In the genomic region with DNA sequence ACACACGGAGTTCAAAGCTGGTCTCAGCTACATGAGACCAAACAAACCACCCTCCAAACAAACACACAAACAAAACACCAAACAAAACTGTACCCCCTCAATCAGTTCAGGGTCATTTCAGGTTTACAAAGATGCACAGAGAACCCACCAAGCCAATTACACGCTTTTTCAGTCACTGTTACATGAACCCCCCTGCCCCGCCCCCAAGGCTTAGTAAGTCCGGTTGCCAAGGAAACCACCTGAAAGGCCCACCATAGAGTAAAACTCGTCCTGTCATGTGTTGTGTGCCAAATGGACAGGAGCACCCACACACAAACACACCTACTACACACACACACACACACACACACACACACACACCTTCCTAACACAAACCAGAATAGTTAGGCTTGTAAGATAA, we compare ENCODE assay signal across 21 mouse cellular contexts. TPM values are rescaled to one million over a fixed set of nuclear protein-coding genes. Genes with fewer than 3 reads are reported as not detected.
DNase-seq lines count a peak whose midpoint lies in the region; ATAC-seq and TF ChIP-seq lines count a peak whose summit lies in the region.
"Had no signal": no experiment of that assay in that cellular context is flagged by ENCODE, and none has a peak within 500 bp of the region (broad histone marks: within the 10 kb centered on the region; RNA-seq: fewer than 3 reads in every experiment).

No protein-coding gene starts in this region.

- H3K4me2 ChIP-seq in forebrain, postnatal 0 days (ENCODE audit: low read depth) = no peak overlapping the region
- H3K4me2 ChIP-seq in midbrain, embryonic 11.5 days = no peak overlapping the region
- H3K4me2 ChIP-seq in midbrain, embryonic 16.5 days (ENCODE audit: low read length) = no peak overlapping the region
- no peak overlapping the region for H3K4me2 ChIP-seq in embryonic facial prominence, embryonic 14.5 days (ENCODE audit: low read depth, low read length)
- H3K4me2 ChIP-seq in midbrain, postnatal 0 days (ENCODE audit: low read depth, low read length, poor library complexity, severe bottlenecking) = no peak overlapping the region
- H3K4me2 ChIP-seq: limb, embryonic 15.5 days had no signal

- no peak overlapping the region for H3K4me3 ChIP-seq in forebrain, embryonic 10.5 days
- no peak overlapping the region for H3K4me3 ChIP-seq in forebrain, postnatal 0 days (ENCODE audit: low read depth, low read length)
- no peak overlapping the region for H3K4me3 ChIP-seq in midbrain, embryonic 11.5 days (ENCODE audit: low read depth, low read length)
- H3K4me3 ChIP-seq in midbrain, embryonic 16.5 days (ENCODE audit: low read depth, low read length) = no peak overlapping the region
- H3K4me3 ChIP-seq in embryonic facial prominence, embryonic 14.5 days (ENCODE audit: low read depth, low read length) = no peak overlapping the region
- H3K4me3 ChIP-seq in midbrain, postnatal 0 days (ENCODE audit: low read depth, low read length) = no peak overlapping the region
- H3K4me3 ChIP-seq: limb, embryonic 15.5 days had no signal

- H3K4me1 ChIP-seq in forebrain, embryonic 10.5 days = peaks cover 33% of the 10 kb centered on the region
- no peaks in the 10 kb centered on the region for H3K4me1 ChIP-seq in forebrain, postnatal 0 days (ENCODE audit: insufficient read depth)
- peaks cover 15% of the 10 kb centered on the region for H3K4me1 ChIP-seq in midbrain, embryonic 11.5 days (ENCODE audit: control insufficient read depth, insufficient read depth, low read length)
- peaks cover 19% of the 10 kb centered on the region for H3K4me1 ChIP-seq in midbrain, embryonic 16.5 days (ENCODE audit: control insufficient read depth, insufficient read depth, low read length)
- H3K4me1 ChIP-seq in embryonic facial prominence, embryonic 14.5 days (ENCODE audit: control insufficient read depth, insufficient read depth, low read length) = peaks cover 18% of the 10 kb centered on the region; the same call in 1 of the 2 replicates
- H3K4me1 ChIP-seq in midbrain, postnatal 0 days (ENCODE audit: insufficient read depth, low read length) = no peaks in the 10 kb centered on the region; the same call in 1 of the 2 replicates

- no peaks in the 10 kb centered on the region; the same call in 1 of the 2 replicates for H3K27me3 ChIP-seq in forebrain, embryonic 10.5 days (ENCODE audit: poor library complexity, severe bottlenecking)
- H3K27me3 ChIP-seq in forebrain, postnatal 0 days (ENCODE audit: insufficient read depth, low read length) = no peaks in the 10 kb centered on the region
- no peaks in the 10 kb centered on the region for H3K27me3 ChIP-seq in midbrain, embryonic 11.5 days (ENCODE audit: control insufficient read depth, insufficient read depth, low read length)
- H3K27me3 ChIP-seq in midbrain, embryonic 16.5 days (ENCODE audit: control insufficient read depth, insufficient read depth, low read depth, low read length) = no peaks in the 10 kb centered on the region
- no peaks in the 10 kb centered on the region for H3K27me3 ChIP-seq in embryonic facial prominence, embryonic 14.5 days (replicated peaks; ENCODE audit: control insufficient read depth, insufficient read depth, low read length)
- H3K27me3 ChIP-seq in midbrain, postnatal 0 days (ENCODE audit: insufficient read depth, low read length) = no peaks in the 10 kb centered on the region
- H3K27me3 ChIP-seq: limb, embryonic 15.5 days had no signal

- DNase-seq in forebrain, embryonic 10.5 days (ENCODE audit: extremely low spot score, low spot score) = peak; percentile 35
- no peak for DNase-seq in forebrain, postnatal 0 days
- DNase-seq in midbrain, embryonic 11.5 days (ENCODE audit: low spot score, missing footprints) = no peak
- DNase-seq in embryonic facial prominence, embryonic 14.5 days (ENCODE audit: low spot score) = peak; percentile 63
- DNase-seq in midbrain, postnatal 0 days (ENCODE audit: low spot score) = peak; percentile 37
- no peak for DNase-seq in ovary, adult 18-20 months (ENCODE audit: low spot score)
- no peak for DNase-seq in adipocyte (ENCODE audit: low spot score)
- DNase-seq: adrenal gland, adult 8-10 months; cerebellum, adult 11-12 months; gastrocnemius, postnatal 25 days; heart, postnatal 14 days; kidney, adult 9 months; kidney, postnatal 36 days; lung, postnatal 10 days; right cerebral cortex, postnatal 4 days; thymus, postnatal 25 days had no signal

- WGBS in forebrain, embryonic 10.5 days = 43% methylated on average over 5 of the region's 5 CpGs
- 20% methylated on average over 5 of the region's 5 CpGs for WGBS in forebrain, postnatal 0 days
- 18% methylated on average over 5 of the region's 5 CpGs for WGBS in midbrain, embryonic 11.5 days
- 17% methylated on average over 5 of the region's 5 CpGs for WGBS in midbrain, embryonic 16.5 days
- WGBS in embryonic facial prominence, embryonic 14.5 days = 42% methylated on average over 5 of the region's 5 CpGs
- WGBS in midbrain, postnatal 0 days = 14% methylated on average over 5 of the region's 5 CpGs

- no peaks in the 10 kb centered on the region for H3K9me3 ChIP-seq in forebrain, embryonic 10.5 days
- H3K9me3 ChIP-seq in forebrain, postnatal 0 days (ENCODE audit: low read length) = no peaks in the 10 kb centered on the region
- no peaks in the 10 kb centered on the region for H3K9me3 ChIP-seq in midbrain, embryonic 11.5 days (ENCODE audit: control insufficient read depth, low read length)
- no peaks in the 10 kb centered on the region for H3K9me3 ChIP-seq in midbrain, embryonic 16.5 days (replicated peaks; ENCODE audit: control insufficient read depth, low read length, poor library complexity, severe bottlenecking)
- no peaks in the 10 kb centered on the region for H3K9me3 ChIP-seq in embryonic facial prominence, embryonic 14.5 days (ENCODE audit: control insufficient read depth, low read length)
- H3K9me3 ChIP-seq in midbrain, postnatal 0 days (ENCODE audit: low read length) = no peaks in the 10 kb centered on the region
- H3K9me3 ChIP-seq: heart, embryonic 10.5 days; limb, embryonic 15.5 days had no signal

- no peak overlapping the region for H3K27ac ChIP-seq in forebrain, embryonic 10.5 days
- no peak overlapping the region for H3K27ac ChIP-seq in forebrain, postnatal 0 days (ENCODE audit: low read depth, low read length)
- H3K27ac ChIP-seq in midbrain, embryonic 11.5 days (ENCODE audit: low read depth, low read length) = no peak overlapping the region
- H3K27ac ChIP-seq in midbrain, embryonic 16.5 days (ENCODE audit: low read length) = no peak overlapping the region
- no peak overlapping the region; the same call in 1 of the 2 replicates for H3K27ac ChIP-seq in embryonic facial prominence, embryonic 14.5 days (replicated peaks; ENCODE audit: low read depth, low read length)
- H3K27ac ChIP-seq in midbrain, postnatal 0 days (ENCODE audit: low read depth, low read length) = no peak overlapping the region
- H3K27ac ChIP-seq: limb, embryonic 15.5 days had no signal

- TF ChIP-seq CTCF in forebrain, postnatal 0 days (IDR thresholded peaks at IDR 0.05; ENCODE audit: low read depth) = no peak
- no peak for TF ChIP-seq CTCF in midbrain, postnatal 0 days (IDR thresholded peaks at IDR 0.05)

- no peak overlapping the region for H3K9ac ChIP-seq in forebrain, postnatal 0 days
- no peak overlapping the region for H3K9ac ChIP-seq in midbrain, embryonic 11.5 days (ENCODE audit: low read length)
- no peak overlapping the region for H3K9ac ChIP-seq in midbrain, embryonic 16.5 days (ENCODE audit: low read depth, low read length)
- no peak overlapping the region for H3K9ac ChIP-seq in embryonic facial prominence, embryonic 14.5 days (ENCODE audit: low read depth, low read length)
- no peak overlapping the region for H3K9ac ChIP-seq in midbrain, postnatal 0 days (replicated peaks; ENCODE audit: low read length, poor library complexity, severe bottlenecking)
- H3K9ac ChIP-seq: limb, embryonic 15.5 days had no signal

- no peak for ATAC-seq in forebrain, postnatal 0 days
- peak; percentile 70 for ATAC-seq in midbrain, embryonic 11.5 days (ENCODE audit: low FRiP score)
- ATAC-seq in midbrain, embryonic 16.5 days = no peak
- ATAC-seq in embryonic facial prominence, embryonic 14.5 days (ENCODE audit: low read depth) = 0 out of 2 replicates have a peak, but pooled peaks have one; percentile 5
- peak; percentile 27; the same call in 1 of the 2 replicates for ATAC-seq in midbrain, postnatal 0 days (ENCODE audit: low FRiP score)
- ATAC-seq: inflammation-experienced regulatory T-cells, adult 6 months had no signal

- H3K36me3 ChIP-seq in forebrain, embryonic 10.5 days (replicated peaks) = peaks cover 50% of the 10 kb centered on the region
- peaks cover 4% of the 10 kb centered on the region; the same call in 1 of the 2 replicates for H3K36me3 ChIP-seq in forebrain, postnatal 0 days (ENCODE audit: insufficient read depth)
- no peaks in the 10 kb centered on the region for H3K36me3 ChIP-seq in midbrain, embryonic 11.5 days (ENCODE audit: control insufficient read depth, insufficient read depth, low read length)
- H3K36me3 ChIP-seq in midbrain, embryonic 16.5 days (ENCODE audit: control insufficient read depth, insufficient read depth, low read length) = no peaks in the 10 kb centered on the region
- no peaks in the 10 kb centered on the region for H3K36me3 ChIP-seq in embryonic facial prominence, embryonic 14.5 days (ENCODE audit: control insufficient read depth, insufficient read depth, low read length)
- H3K36me3 ChIP-seq in midbrain, postnatal 0 days (ENCODE audit: insufficient read depth, low read length) = no peaks in the 10 kb centered on the region
- H3K36me3 ChIP-seq: limb, embryonic 15.5 days had no signal

RNA-seq across cellular contexts. Expression of gene H2afy2, which starts 18.4 kb away (rescaled TPM):
- polyA plus RNA-seq in forebrain, embryonic 10.5 days (2016; fragmentation: Nextera tagmentation; extraction: Ambion mirVana) = 327 and 330 TPM in 2 replicates
- total RNA-seq in forebrain, postnatal 0 days (2014; rRNA removed) = 129 and 143 TPM in 2 replicates
- 175 and 191 TPM in 2 replicates for polyA plus RNA-seq in forebrain, postnatal 0 days (2015; fragmentation: Nextera tagmentation; extraction: Ambion mirVana)
- 272 and 287 TPM in 2 replicates for polyA plus RNA-seq in midbrain, embryonic 11.5 days (2014; fragmentation: Nextera tagmentation; extraction: Ambion mirVana)
- 296 and 334 TPM in 2 replicates for polyA plus RNA-seq in midbrain, embryonic 16.5 days (2015; fragmentation: Nextera tagmentation; extraction: Ambion mirVana)
- polyA plus RNA-seq in embryonic facial prominence, embryonic 14.5 days (2014; fragmentation: Nextera tagmentation; extraction: Ambion mirVana) = 87.2 and 110 TPM in 2 replicates
- 116 and 123 TPM in 2 replicates for total RNA-seq in midbrain, postnatal 0 days (2014; rRNA removed)
- 185 and 206 TPM in 2 replicates for polyA plus RNA-seq in midbrain, postnatal 0 days (2015; fragmentation: Nextera tagmentation; extraction: Ambion mirVana)
- total RNA-seq: MEL had no signal
- polyA plus RNA-seq: inflammation-experienced regulatory T-cells, adult 6 months had no signal

RNA-seq across cellular contexts. Expression of gene Aifm2, which starts 50.5 kb away (rescaled TPM):
- 8.9 and 9.2 TPM in 2 replicates for polyA plus RNA-seq in forebrain, embryonic 10.5 days (2016; fragmentation: Nextera tagmentation; extraction: Ambion mirVana)
- 11.5 and 13.0 TPM in 2 replicates for total RNA-seq in forebrain, postnatal 0 days (2014; rRNA removed)
- 8.4 and 11.7 TPM in 2 replicates for polyA plus RNA-seq in forebrain, postnatal 0 days (2015; fragmentation: Nextera tagmentation; extraction: Ambion mirVana)
- 4.9 and 6.3 TPM in 2 replicates for polyA plus RNA-seq in midbrain, embryonic 11.5 days (2014; fragmentation: Nextera tagmentation; extraction: Ambion mirVana)
- 13.2 and 13.9 TPM in 2 replicates for polyA plus RNA-seq in midbrain, embryonic 16.5 days (2015; fragmentation: Nextera tagmentation; extraction: Ambion mirVana)
- polyA plus RNA-seq in embryonic facial prominence, embryonic 14.5 days (2014; fragmentation: Nextera tagmentation; extraction: Ambion mirVana) = 13.0 and 13.8 TPM in 2 replicates
- total RNA-seq in midbrain, postnatal 0 days (2014; rRNA removed) = 21.4 and 27.4 TPM in 2 replicates
- polyA plus RNA-seq in midbrain, postnatal 0 days (2015; fragmentation: Nextera tagmentation; extraction: Ambion mirVana) = 18.6 and 19.2 TPM in 2 replicates

Comparison
In these comparisons a context has a peak if more than half of its experiments do, and no peak if none do; other contexts are left out.
1. DNase-seq: peak in forebrain, embryonic 10.5 days (single experiment), embryonic facial prominence, embryonic 14.5 days (single experiment) and midbrain, postnatal 0 days (single experiment); none in forebrain, postnatal 0 days (single experiment), midbrain, embryonic 11.5 days (single experiment), ovary, adult 18-20 months (single experiment) and adipocyte (single experiment).
2. ATAC-seq: peak in midbrain, embryonic 11.5 days (single experiment), embryonic facial prominence, embryonic 14.5 days (single experiment) and midbrain, postnatal 0 days (single experiment); none in forebrain, postnatal 0 days (single experiment) and midbrain, embryonic 16.5 days (single experiment).